In the genomic region with DNA sequence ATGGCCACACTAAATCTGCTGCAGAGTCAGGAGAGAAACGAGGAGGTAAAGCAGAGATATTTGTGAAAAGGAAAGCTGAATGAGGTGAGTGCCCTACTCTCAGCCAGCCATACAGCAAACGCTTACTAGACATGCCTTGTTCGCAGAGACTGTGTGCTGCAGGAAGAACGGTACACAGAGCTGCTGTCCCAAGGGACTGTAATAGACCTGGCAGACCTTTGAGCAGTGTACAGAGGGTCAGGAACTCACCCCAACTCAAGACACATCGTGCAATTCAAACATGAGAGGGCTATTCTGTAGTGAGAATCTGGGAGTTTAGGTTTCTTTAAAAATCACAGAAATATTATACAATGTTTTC, we compare ENCODE assay signal across 26 mouse cellular contexts.
DNase-seq lines count a peak whose midpoint lies in the region; ATAC-seq and TF ChIP-seq lines count a peak whose summit lies in the region.
"Had no signal": no experiment of that assay in that cellular context is flagged by ENCODE, and none has a peak within 500 bp of the region (broad histone marks: within the 10 kb centered on the region; RNA-seq: fewer than 3 reads in every experiment).

No protein-coding gene starts in this region.

- H3K27ac ChIP-seq in embryonic facial prominence, embryonic 14.5 days (replicated peaks; ENCODE audit: low read depth, low read length), result no peak overlapping the region
- H3K27ac ChIP-seq in embryonic facial prominence, embryonic 10.5 days (replicated peaks), result no peak overlapping the region
- no peak overlapping the region for H3K27ac ChIP-seq in heart, embryonic 15.5 days
- no peak overlapping the region for H3K27ac ChIP-seq in midbrain, embryonic 15.5 days
- no peak overlapping the region for H3K27ac ChIP-seq in midbrain, embryonic 14.5 days (replicated peaks; ENCODE audit: low read depth, low read length)
- H3K27ac ChIP-seq in midbrain, embryonic 16.5 days (ENCODE audit: low read length), result no peak overlapping the region
- H3K27ac ChIP-seq in forebrain, postnatal 0 days (ENCODE audit: low read depth, low read length), result no peak overlapping the region
- H3K27ac ChIP-seq: forebrain, embryonic 13.5 days; liver, embryonic 15.5 days had no signal

- H3K36me3 ChIP-seq in embryonic facial prominence, embryonic 14.5 days (ENCODE audit: control insufficient read depth, insufficient read depth, low read length), result no peaks in the 10 kb centered on the region
- H3K36me3 ChIP-seq in embryonic facial prominence, embryonic 10.5 days (replicated peaks), result no peaks in the 10 kb centered on the region
- no peaks in the 10 kb centered on the region for H3K36me3 ChIP-seq in heart, embryonic 15.5 days
- no peaks in the 10 kb centered on the region for H3K36me3 ChIP-seq in midbrain, embryonic 15.5 days (replicated peaks)
- H3K36me3 ChIP-seq in midbrain, embryonic 14.5 days (ENCODE audit: control insufficient read depth, insufficient read depth, low read length), result no peaks in the 10 kb centered on the region
- no peaks in the 10 kb centered on the region for H3K36me3 ChIP-seq in midbrain, embryonic 16.5 days (ENCODE audit: control insufficient read depth, insufficient read depth, low read length)
- no peaks in the 10 kb centered on the region for H3K36me3 ChIP-seq in forebrain, postnatal 0 days (ENCODE audit: insufficient read depth)
- H3K36me3 ChIP-seq: liver, embryonic 15.5 days had no signal

- no peak overlapping the region for H3K4me3 ChIP-seq in embryonic facial prominence, embryonic 14.5 days (ENCODE audit: low read depth, low read length)
- H3K4me3 ChIP-seq in embryonic facial prominence, embryonic 10.5 days, result no peak overlapping the region
- H3K4me3 ChIP-seq in heart, embryonic 15.5 days, result no peak overlapping the region
- H3K4me3 ChIP-seq in midbrain, embryonic 15.5 days, result no peak overlapping the region
- H3K4me3 ChIP-seq in midbrain, embryonic 14.5 days (replicated peaks; ENCODE audit: low read depth, low read length), result no peak overlapping the region
- no peak overlapping the region for H3K4me3 ChIP-seq in midbrain, embryonic 16.5 days (ENCODE audit: low read depth, low read length)
- no peak overlapping the region for H3K4me3 ChIP-seq in forebrain, postnatal 0 days (ENCODE audit: low read depth, low read length)
- H3K4me3 ChIP-seq: forebrain, embryonic 13.5 days; liver, embryonic 15.5 days had no signal

- no peak overlapping the region for H3K4me2 ChIP-seq in embryonic facial prominence, embryonic 14.5 days (ENCODE audit: low read depth, low read length)
- 0 out of 2 replicates have a peak overlapping the region, but pooled peaks have one; percentile 9 for H3K4me2 ChIP-seq in heart, embryonic 15.5 days
- no peak overlapping the region for H3K4me2 ChIP-seq in midbrain, embryonic 15.5 days
- H3K4me2 ChIP-seq in midbrain, embryonic 14.5 days (ENCODE audit: low read length), result no peak overlapping the region
- no peak overlapping the region for H3K4me2 ChIP-seq in midbrain, embryonic 16.5 days (ENCODE audit: low read length)
- no peak overlapping the region for H3K4me2 ChIP-seq in forebrain, postnatal 0 days (ENCODE audit: low read depth)
- H3K4me2 ChIP-seq: forebrain, embryonic 13.5 days; liver, embryonic 15.5 days; lung, embryonic 14.5 days had no signal

- H3K4me1 ChIP-seq in embryonic facial prominence, embryonic 14.5 days (ENCODE audit: control insufficient read depth, insufficient read depth, low read length), result no peaks in the 10 kb centered on the region
- peaks cover 20% of the 10 kb centered on the region for H3K4me1 ChIP-seq in embryonic facial prominence, embryonic 10.5 days
- no peaks in the 10 kb centered on the region for H3K4me1 ChIP-seq in heart, embryonic 15.5 days (replicated peaks)
- H3K4me1 ChIP-seq in midbrain, embryonic 15.5 days, result no peaks in the 10 kb centered on the region
- 0 out of 2 replicates have a peak, but pooled peaks cover 4% of the 10 kb centered on the region for H3K4me1 ChIP-seq in midbrain, embryonic 14.5 days (ENCODE audit: control insufficient read depth, insufficient read depth, low read length)
- no peaks in the 10 kb centered on the region for H3K4me1 ChIP-seq in midbrain, embryonic 16.5 days (ENCODE audit: control insufficient read depth, insufficient read depth, low read length)
- H3K4me1 ChIP-seq in forebrain, postnatal 0 days (ENCODE audit: insufficient read depth), result no peaks in the 10 kb centered on the region
- H3K4me1 ChIP-seq: liver, embryonic 15.5 days had no signal

- 19% methylated on average over 5 of the region's 5 CpGs for WGBS in embryonic facial prominence, embryonic 14.5 days
- WGBS in embryonic facial prominence, embryonic 10.5 days, result 38% methylated on average over 5 of the region's 5 CpGs
- WGBS in heart, embryonic 15.5 days, result 38% methylated on average over 5 of the region's 5 CpGs
- 44% methylated on average over 5 of the region's 5 CpGs for WGBS in midbrain, embryonic 15.5 days
- WGBS in midbrain, embryonic 14.5 days, result 57% methylated on average over 5 of the region's 5 CpGs
- 46% methylated on average over 5 of the region's 5 CpGs for WGBS in midbrain, embryonic 16.5 days
- 56% methylated on average over 5 of the region's 5 CpGs for WGBS in forebrain, postnatal 0 days

- TF ChIP-seq CTCF in forebrain, postnatal 0 days (IDR thresholded peaks at IDR 0.05; ENCODE audit: low read depth), result no peak

- no peaks in the 10 kb centered on the region for H3K27me3 ChIP-seq in embryonic facial prominence, embryonic 14.5 days (replicated peaks; ENCODE audit: control insufficient read depth, insufficient read depth, low read length)
- H3K27me3 ChIP-seq in embryonic facial prominence, embryonic 10.5 days (replicated peaks; ENCODE audit: low read depth, poor library complexity, severe bottlenecking), result peaks cover 16% of the 10 kb centered on the region
- H3K27me3 ChIP-seq in heart, embryonic 15.5 days, result no peaks in the 10 kb centered on the region
- H3K27me3 ChIP-seq in midbrain, embryonic 15.5 days (replicated peaks), result no peaks in the 10 kb centered on the region
- no peaks in the 10 kb centered on the region for H3K27me3 ChIP-seq in midbrain, embryonic 14.5 days (ENCODE audit: control insufficient read depth, insufficient read depth, low read length)
- no peaks in the 10 kb centered on the region for H3K27me3 ChIP-seq in midbrain, embryonic 16.5 days (ENCODE audit: control insufficient read depth, insufficient read depth, low read depth, low read length)
- H3K27me3 ChIP-seq in forebrain, postnatal 0 days (ENCODE audit: insufficient read depth, low read length), result no peaks in the 10 kb centered on the region
- H3K27me3 ChIP-seq: forebrain, embryonic 13.5 days; liver, embryonic 15.5 days had no signal

- H3K9ac ChIP-seq in embryonic facial prominence, embryonic 14.5 days (ENCODE audit: low read depth, low read length), result no peak overlapping the region
- no peak overlapping the region for H3K9ac ChIP-seq in heart, embryonic 15.5 days
- H3K9ac ChIP-seq in midbrain, embryonic 15.5 days, result no peak overlapping the region
- H3K9ac ChIP-seq in midbrain, embryonic 14.5 days (replicated peaks; ENCODE audit: low read length), result no peak overlapping the region
- no peak overlapping the region for H3K9ac ChIP-seq in midbrain, embryonic 16.5 days (ENCODE audit: low read depth, low read length)
- no peak overlapping the region for H3K9ac ChIP-seq in forebrain, postnatal 0 days
- H3K9ac ChIP-seq: forebrain, embryonic 13.5 days; liver, embryonic 15.5 days; lung, embryonic 14.5 days had no signal

- ATAC-seq in embryonic facial prominence, embryonic 14.5 days (ENCODE audit: low read depth), result peak; percentile 38
- no peak for ATAC-seq in heart, embryonic 15.5 days (replicated peaks; ENCODE audit: insufficient number of reproducible peaks, insufficient read depth, low FRiP score, low read depth)
- peak; percentile 57; the same call in 1 of the 2 replicates for ATAC-seq in midbrain, embryonic 15.5 days (replicated peaks)
- ATAC-seq in midbrain, embryonic 14.5 days (ENCODE audit: low FRiP score, low TSS enrichment), result no peak
- peak; percentile 33; the same call in 1 of the 2 replicates for ATAC-seq in midbrain, embryonic 16.5 days
- ATAC-seq in forebrain, postnatal 0 days, result no peak
- ATAC-seq: activated CD4-positive, CD25-positive, alpha-beta regulatory T cell, adult 4 months; forebrain, embryonic 13.5 days; intestine, embryonic 16.5 days had no signal

- intact Hi-C loops in heart, postnatal 14 days (cut with DNase I), result no loop called here

- H3K9me3 ChIP-seq in embryonic facial prominence, embryonic 14.5 days (ENCODE audit: control insufficient read depth, low read length), result no peaks in the 10 kb centered on the region
- H3K9me3 ChIP-seq in embryonic facial prominence, embryonic 10.5 days, result no peaks in the 10 kb centered on the region
- H3K9me3 ChIP-seq in heart, embryonic 15.5 days (replicated peaks), result no peaks in the 10 kb centered on the region
- no peaks in the 10 kb centered on the region for H3K9me3 ChIP-seq in midbrain, embryonic 15.5 days
- H3K9me3 ChIP-seq in midbrain, embryonic 14.5 days (ENCODE audit: control insufficient read depth, low read length), result no peaks in the 10 kb centered on the region
- no peaks in the 10 kb centered on the region for H3K9me3 ChIP-seq in midbrain, embryonic 16.5 days (replicated peaks; ENCODE audit: control insufficient read depth, low read length, poor library complexity, severe bottlenecking)
- no peaks in the 10 kb centered on the region for H3K9me3 ChIP-seq in forebrain, postnatal 0 days (ENCODE audit: low read length)
- H3K9me3 ChIP-seq: forebrain, embryonic 13.5 days; liver, embryonic 15.5 days had no signal

- DNase-seq in embryonic facial prominence, embryonic 14.5 days (ENCODE audit: low spot score), result no peak
- DNase-seq in embryonic facial prominence, embryonic 10.5 days (ENCODE audit: low spot score), result no peak
- DNase-seq in heart, postnatal 14 days, result no peak
- DNase-seq in midbrain, embryonic 14.5 days, result no peak
- no peak for DNase-seq in forebrain, postnatal 0 days
- DNase-seq: adrenal gland, adult 8-10 months; cerebellum, adult 8-10 months; cerebellum, postnatal 25 days; gastrocnemius, postnatal 25 days; heart, adult 11 months; heart, postnatal 10 days; kidney, adult 9 months; kidney, postnatal 14 days; layer of hippocampus, adult 9-11 months; lung, embryonic 14.5 days; lung, postnatal 14 days; right cerebral cortex, postnatal 25 days; spleen, adult 18-20 months; thymus, postnatal 4 days had no signal

Comparison
In these comparisons a context has a peak if more than half of its experiments do, and no peak if none do; other contexts are left out.
1. ATAC-seq: peak in embryonic facial prominence, embryonic 14.5 days (single experiment), midbrain, embryonic 15.5 days (single experiment) and midbrain, embryonic 16.5 days (single experiment); none in heart, embryonic 15.5 days (single experiment), midbrain, embryonic 14.5 days (single experiment) and forebrain, postnatal 0 days (single experiment).